Mouse (Mus musculus) erythroblast, embryonic 14.5 days (primary cell): ENCODE data around the gene Cdhr2.

Experiments
- GATA1 ChIP-seq: IDR thresholded peaks from 2 replicates; pipeline ENCODE4 v1.6.1; 2012; ENCODE audit warnings: low read length, inconsistent platforms, mixed read lengths
- TAL1 ChIP-seq: IDR thresholded peaks from 3 replicates; pipeline ENCODE4 v1.6.1; 2012; ENCODE audit warnings: low read length, inconsistent platforms, mixed read lengths

DNA sequence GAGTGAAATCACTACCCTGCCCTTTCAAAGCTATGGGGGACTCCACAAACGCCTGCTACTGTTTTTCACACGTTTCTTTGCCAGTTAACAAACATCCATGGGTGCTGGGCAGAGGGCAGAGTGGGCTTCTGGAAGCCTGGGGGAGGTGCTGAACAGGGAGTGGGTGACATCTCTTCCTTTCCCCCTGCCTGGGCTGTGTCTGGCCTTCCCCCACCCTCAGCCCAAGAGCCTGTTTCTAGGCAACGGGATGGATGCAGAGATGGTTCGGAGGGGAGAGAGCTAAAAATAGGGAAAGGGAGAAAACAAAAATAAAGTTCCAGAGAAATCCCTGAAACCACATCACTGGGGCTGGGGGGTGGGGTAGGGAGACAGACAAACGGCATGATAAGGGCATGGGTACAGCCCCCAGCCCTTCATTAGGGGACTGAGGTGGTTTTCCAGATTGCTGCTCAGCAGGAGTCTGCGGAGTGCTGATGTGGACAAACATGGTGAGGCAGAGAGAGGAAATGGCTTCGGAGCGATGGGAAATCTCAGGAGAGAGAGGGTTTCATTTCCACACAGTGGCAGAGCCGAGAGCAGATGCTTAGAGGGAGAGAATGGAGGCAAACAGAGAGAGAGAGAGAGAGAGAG lies 54.1 kb downstream of the Cdhr2 start:
- TF ChIP-seq TAL1 (no peak), GATA1 (no peak)
